Mouse (Mus musculus) megakaryocyte, embryonic 14.5 days (primary cell): ENCODE data around the gene Afm. TPM values are rescaled to one million over a fixed set of nuclear protein-coding genes. Genes with fewer than 3 reads are reported as not detected.

Source experiments
- H3K27me3 ChIP-seq: replicated peaks from 2 replicates; pipeline ENCODE3; 2012; ENCODE audit warnings: inconsistent platforms
- H3K36me3 ChIP-seq: replicated peaks from 2 replicates; pipeline ENCODE3; 2012; ENCODE audit warnings: low read length, inconsistent platforms, mixed read lengths
- H3K4me1 ChIP-seq: 2 replicates; pipeline ENCODE4 v1.6.1; 2012; ENCODE audit warnings: inconsistent platforms
- H3K4me3 ChIP-seq: replicated peaks from 2 replicates; pipeline ENCODE3; 2012; ENCODE audit warnings: moderate library complexity, mild to moderate bottlenecking, inconsistent platforms
- H3K9me3 ChIP-seq: 2 replicates; pipeline ENCODE4 v1.6.1; 2012; ENCODE audit warnings: inconsistent platforms
- FLI1 ChIP-seq: IDR thresholded peaks from 2 replicates; pipeline ENCODE4 v1.6.1; 2012; ENCODE audit warnings: low read length, inconsistent platforms, mixed read lengths
- GATA1 ChIP-seq: IDR thresholded peaks from 3 replicates; pipeline ENCODE4 v1.6.1; 2012; ENCODE audit warnings: mixed read lengths, low read length, inconsistent platforms, borderline replicate concordance
- polyA plus RNA-seq: library from polyadenylated mRNA; stranded (reverse); fragments of >175 nt; gene quantifications from 2 replicates; pipeline ENCODE4 v1.2.3, GENCODE M21; 2012; ENCODE audit warnings: low replicate concordance; ENCODE audit not compliant: insufficient read depth

Gene Afm
- not detected in 2 replicates for polyA plus RNA-seq

DNA sequence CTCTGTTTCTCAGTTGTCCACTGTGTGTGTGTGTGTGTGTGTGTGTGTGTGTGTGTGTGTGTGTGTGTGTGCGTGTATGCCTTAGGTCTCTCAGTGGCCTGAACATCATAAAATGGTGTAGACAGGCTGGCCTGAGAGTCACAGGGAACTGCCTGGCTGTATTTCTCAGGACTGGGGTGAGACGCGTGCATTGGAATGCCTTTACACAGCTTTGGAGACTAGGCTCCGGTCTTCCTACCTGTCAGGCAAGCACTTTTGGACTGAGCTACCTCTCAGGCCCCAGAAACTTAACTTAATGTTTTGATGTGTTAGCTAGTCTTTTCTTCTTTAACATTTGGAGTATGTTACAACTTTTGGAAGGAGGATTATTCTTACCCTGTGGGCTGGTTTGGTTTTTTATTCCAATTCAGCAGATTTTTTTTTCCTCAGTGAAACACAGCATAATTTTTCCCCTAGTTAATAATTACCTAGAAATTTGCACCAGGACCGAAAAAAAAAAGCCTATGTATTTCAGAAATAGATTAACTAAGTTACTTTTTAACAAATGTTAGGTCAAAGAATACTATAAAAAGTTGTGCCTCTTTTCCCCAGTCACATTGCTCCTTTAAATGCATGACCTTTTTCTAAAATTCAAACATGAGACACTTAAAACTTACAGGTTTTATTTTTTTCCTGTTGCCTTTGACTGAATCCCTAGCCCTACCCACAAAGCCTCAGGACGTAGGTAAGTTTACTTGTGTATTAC lies at the start of gene Afm:
Afm (plus strand) TSS at position 577 of the 745 bp plus-strand sequence.
- no peak within 1 kb of the TSS for H3K4me3 ChIP-seq
- H3K27me3 ChIP-seq: peaks cover 5% of the 10 kb centered on the region
- no peaks in the 10 kb centered on the region for H3K36me3 ChIP-seq
- no peaks in the 10 kb centered on the region for H3K9me3 ChIP-seq
- TF ChIP-seq GATA1 (no peak), FLI1 (no peak)
- H3K4me1 ChIP-seq: no peaks in the 10 kb centered on the region

DNA sequence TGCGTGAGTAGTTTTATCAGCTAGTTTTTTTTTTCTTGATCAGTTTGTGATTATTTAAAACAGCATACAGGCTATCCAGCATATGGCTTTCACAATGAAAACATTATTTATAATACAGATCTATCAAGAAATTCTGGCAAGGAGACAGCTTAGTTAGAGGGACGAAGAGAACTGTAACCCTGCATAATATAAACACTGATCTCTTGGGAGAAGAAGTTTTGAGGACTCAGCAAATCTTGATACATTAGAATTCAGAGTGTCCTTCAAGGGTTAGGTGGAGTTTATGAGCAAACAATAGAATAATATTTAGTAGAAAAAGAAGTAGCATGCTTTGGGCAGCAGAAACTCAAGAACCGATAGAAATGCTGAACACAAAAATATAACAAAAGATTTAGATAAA lies 47.9 kb upstream of the Afm start:
- TF ChIP-seq GATA1: no peak
- no peak for TF ChIP-seq FLI1
- H3K4me3 ChIP-seq: no peak overlapping the region
- no peaks in the 10 kb centered on the region for H3K27me3 ChIP-seq
- H3K9me3 ChIP-seq: no peaks in the 10 kb centered on the region
- no peaks in the 10 kb centered on the region for H3K4me1 ChIP-seq
- H3K36me3 ChIP-seq: no peaks in the 10 kb centered on the region

DNA sequence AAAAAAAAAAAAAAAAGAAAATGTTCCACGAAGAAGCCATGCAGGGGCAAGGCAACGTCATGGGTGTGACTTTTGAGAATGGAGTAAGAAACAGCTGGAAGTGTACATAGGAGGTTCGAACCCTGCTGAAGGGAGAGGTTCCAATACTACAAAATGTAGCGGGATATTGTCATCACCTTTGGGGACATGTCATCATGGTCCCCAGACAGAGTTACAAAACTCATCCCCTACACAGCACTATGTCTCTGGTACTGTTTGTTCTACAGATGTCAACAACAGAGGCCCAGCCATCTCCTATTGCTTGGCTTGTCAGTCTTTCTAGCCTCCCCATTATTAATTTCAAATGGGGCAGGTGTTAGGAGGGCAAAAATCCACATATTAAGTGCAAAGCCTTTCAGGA lies 44.8 kb upstream of the Afm start:
- Histone ChIP-seq H3K9me3 (no peaks in the 10 kb centered on the region), H3K36me3 (no peaks in the 10 kb centered on the region), H3K27me3 (no peaks in the 10 kb centered on the region), H3K4me1 (no peaks in the 10 kb centered on the region), H3K4me3 (no peak overlapping the region)
- TF ChIP-seq FLI1 (no peak), GATA1 (no peak)

DNA sequence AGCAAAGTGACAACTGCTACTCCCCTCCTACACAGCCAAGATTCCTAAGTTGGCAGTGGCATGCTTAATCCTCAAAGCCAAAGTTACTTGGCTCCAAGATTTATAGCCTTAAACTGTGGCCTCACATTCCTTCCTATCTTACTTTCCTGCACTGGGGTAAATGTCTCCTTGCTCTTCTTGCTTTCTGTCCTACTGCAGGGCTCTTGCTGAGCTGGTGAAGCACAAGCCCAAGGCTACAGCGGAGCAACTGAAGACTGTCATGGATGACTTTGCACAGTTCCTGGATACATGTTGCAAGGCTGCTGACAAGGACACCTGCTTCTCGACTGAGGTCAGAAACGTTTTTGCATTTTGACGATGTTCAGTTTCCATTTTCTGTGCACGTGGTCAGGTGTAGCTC lies 44.4 kb upstream of the Afm start:
- TF ChIP-seq FLI1 (no peak), GATA1 (no peak)
- Histone ChIP-seq H3K9me3 (no peaks in the 10 kb centered on the region), H3K4me1 (no peaks in the 10 kb centered on the region)

DNA sequence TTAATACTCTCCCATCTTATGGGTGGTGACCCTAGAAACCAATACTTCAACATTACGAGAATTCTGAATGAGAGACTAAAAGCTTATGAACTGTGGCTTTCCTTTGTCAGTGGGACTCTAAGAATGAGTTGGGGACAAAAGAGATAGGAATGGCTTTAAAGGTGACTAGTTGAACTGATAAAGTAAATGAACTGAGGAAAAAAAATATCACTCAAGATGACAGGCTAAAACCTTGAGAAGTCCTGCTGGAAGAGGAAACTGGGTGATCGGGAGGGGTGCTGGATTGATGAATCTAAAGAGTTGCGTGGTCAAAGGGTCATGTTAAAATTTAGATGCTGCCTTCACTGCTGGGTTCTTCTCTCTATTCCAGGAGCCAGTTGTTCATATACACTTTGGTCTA lies 42.0 kb upstream of the Afm start:
- Histone ChIP-seq H3K9me3 (no peaks in the 10 kb centered on the region), H3K36me3 (no peaks in the 10 kb centered on the region), H3K4me3 (no peak overlapping the region), H3K4me1 (no peaks in the 10 kb centered on the region), H3K27me3 (no peaks in the 10 kb centered on the region)
- TF ChIP-seq FLI1: no peak
- no peak for TF ChIP-seq GATA1

More for the DNA sequence above, 44.4 kb upstream of the Afm start:
- no peaks in the 10 kb centered on the region for H3K27me3 ChIP-seq
- no peaks in the 10 kb centered on the region for H3K36me3 ChIP-seq
- H3K4me3 ChIP-seq: no peak overlapping the region

DNA sequence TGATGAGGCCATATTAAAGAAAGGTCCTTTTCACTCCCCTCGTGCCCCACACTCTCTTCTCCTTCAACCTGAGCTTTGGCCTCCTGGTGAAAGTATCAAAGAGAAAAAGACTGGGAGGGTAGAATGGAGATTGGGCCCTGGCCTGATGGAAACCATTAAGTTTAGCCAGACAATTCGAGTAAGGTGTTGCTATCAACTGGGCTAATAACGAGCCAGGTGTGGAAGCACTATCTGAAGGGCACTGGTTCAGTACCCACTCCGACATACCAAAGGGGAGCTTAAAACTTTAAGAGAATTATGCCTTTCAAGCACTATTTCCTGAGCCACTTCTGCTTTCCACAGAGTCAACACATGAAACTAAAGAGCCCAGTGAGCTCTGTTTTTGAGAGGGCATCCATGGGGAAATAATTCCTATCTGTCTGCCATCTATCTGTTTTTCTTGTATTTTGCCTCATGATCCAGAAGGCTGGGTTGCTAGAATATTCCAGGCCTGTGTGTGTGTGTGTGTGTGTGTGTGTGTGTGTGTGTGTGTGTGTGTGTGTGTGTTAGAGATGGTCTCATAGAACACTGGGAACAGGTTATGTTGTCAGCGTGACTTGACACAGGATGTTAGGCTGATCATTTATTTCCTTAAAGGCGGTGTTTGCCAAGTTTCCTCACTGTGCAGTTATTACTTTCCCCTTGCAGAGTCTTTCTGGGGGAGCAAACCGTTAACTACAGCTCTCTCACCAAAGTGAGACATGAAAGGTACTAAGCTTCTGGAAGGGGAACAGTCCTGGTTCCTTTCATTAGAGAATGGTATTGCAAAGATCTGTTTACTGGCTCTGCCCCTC lies 41.2 kb upstream of the Afm start:
- no peaks in the 10 kb centered on the region for H3K4me1 ChIP-seq
- H3K4me3 ChIP-seq: no peak overlapping the region
- H3K36me3 ChIP-seq: no peaks in the 10 kb centered on the region
- TF ChIP-seq FLI1 (no peak), GATA1 (no peak)
- no peaks in the 10 kb centered on the region for H3K9me3 ChIP-seq
- no peaks in the 10 kb centered on the region for H3K27me3 ChIP-seq

DNA sequence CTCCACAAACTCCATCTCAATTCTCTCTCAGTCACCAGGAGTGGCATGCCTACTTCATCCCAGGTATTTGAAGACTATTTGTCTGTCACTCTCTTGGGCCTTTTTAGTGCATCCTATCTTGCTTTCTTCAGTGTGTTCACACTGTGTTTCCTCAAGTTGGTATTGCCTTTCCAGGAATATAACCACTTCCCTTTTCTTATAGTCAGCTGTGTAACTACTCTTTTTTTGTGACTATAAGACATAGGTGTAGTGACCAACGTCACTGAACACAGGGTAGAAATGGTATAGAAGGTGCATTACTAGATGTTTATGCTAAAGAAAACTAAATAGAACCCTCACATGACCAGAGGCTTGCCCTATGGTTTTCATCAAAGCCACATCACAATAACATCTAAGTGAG lies 39.8 kb upstream of the Afm start:
- H3K9me3 ChIP-seq: no peaks in the 10 kb centered on the region
- H3K27me3 ChIP-seq: no peaks in the 10 kb centered on the region
- H3K4me1 ChIP-seq: no peaks in the 10 kb centered on the region
- no peak overlapping the region for H3K4me3 ChIP-seq
- TF ChIP-seq GATA1 (no peak), FLI1 (no peak)
- no peaks in the 10 kb centered on the region for H3K36me3 ChIP-seq

DNA sequence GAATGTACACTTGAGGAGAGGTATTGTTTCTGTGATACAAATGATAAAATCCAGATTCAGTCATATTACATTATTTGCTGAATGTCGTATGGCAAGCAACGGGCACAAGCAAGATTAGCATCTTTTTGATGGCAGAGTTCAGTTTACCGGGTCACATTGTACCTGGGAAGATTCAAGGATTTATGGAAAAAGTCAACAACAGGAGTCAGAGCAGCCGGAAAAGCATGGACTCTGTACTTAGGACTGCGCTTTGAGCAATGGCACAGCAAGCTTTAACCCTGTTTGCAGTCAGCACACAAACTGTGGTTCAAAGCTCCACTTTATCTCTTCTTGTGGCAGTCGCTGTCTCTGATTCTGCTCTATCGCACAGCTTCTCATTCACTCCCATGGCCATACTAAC lies 33.1 kb upstream of the Afm start:
- Histone ChIP-seq H3K9me3 (no peaks in the 10 kb centered on the region), H3K27me3 (peaks cover 3% of the 10 kb centered on the region), H3K36me3 (no peaks in the 10 kb centered on the region), H3K4me3 (no peak overlapping the region), H3K4me1 (no peaks in the 10 kb centered on the region)
- no peak for TF ChIP-seq GATA1
- TF ChIP-seq FLI1: no peak

DNA sequence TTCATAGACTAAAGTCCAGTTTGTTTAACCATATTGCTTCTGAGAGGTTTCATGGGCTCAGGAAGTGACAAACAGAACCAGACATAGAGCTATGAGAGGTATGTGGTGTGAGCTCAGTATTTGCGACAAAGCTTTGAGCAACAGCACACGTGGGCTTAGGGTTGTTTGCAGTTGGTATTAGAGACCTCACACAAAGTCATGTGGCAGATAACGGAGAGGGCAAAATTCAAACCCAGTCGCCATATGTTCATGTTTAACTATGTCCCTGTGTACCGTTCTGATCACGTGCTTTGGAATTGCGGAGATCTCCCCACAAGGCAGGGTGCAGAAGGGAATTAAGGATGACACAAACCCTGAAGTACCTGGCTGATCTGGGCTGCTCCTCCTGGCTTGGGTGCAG lies 30.4 kb upstream of the Afm start:
- no peaks in the 10 kb centered on the region for H3K4me1 ChIP-seq
- no peaks in the 10 kb centered on the region for H3K9me3 ChIP-seq
- H3K27me3 ChIP-seq: peaks cover 3% of the 10 kb centered on the region
- TF ChIP-seq FLI1 (no peak), GATA1 (no peak)
- no peak overlapping the region for H3K4me3 ChIP-seq
- no peaks in the 10 kb centered on the region for H3K36me3 ChIP-seq

DNA sequence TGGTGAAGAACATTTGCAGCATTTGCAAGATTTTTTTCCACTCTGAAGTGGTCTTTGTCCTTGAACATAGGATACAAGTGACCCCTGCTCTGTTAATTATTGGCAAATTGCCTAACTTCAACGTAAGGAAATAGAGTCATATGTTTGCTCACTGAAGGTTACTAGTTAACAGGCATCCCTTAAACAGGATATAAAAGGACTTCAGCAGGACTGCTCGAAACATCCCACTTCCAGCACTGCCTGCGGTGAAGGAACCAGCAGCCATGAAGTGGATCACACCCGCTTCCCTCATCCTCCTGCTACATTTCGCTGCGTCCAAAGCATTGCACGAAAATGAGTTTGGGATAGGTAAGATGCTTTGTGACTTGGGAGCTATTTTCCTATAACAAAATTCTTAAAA lies 28.2 kb upstream of the Afm start, which contains the start of gene Afp:
Afp (plus strand) TSS at position 220 of the 400 bp plus-strand sequence.
- no peaks in the 10 kb centered on the region for H3K9me3 ChIP-seq
- peaks cover 3% of the 10 kb centered on the region for H3K27me3 ChIP-seq
- H3K36me3 ChIP-seq: no peaks in the 10 kb centered on the region
- H3K4me3 ChIP-seq: no peak within 1 kb of the TSS
- H3K4me1 ChIP-seq: no peaks in the 10 kb centered on the region
- TF ChIP-seq GATA1: no peak
- no peak for TF ChIP-seq FLI1
